Mouse (Mus musculus) heart, adult 18-20 months (tissue): Measurements from ENCODE around the gene Usp48. TPM values are rescaled to one million over a fixed set of nuclear protein-coding genes. Genes with fewer than 3 reads are reported as not detected.
"Not testable (repeated sequence)": the region's sequence is repeated elsewhere in the genome, so short reads cannot be mapped to it uniquely, and the experiment has no call there.

Experiments used
- DNase-seq, 2 experiments: peaks; one replicate each; pipeline ENCODE4 v3.0.0; 2021 to 2022; ENCODE audit warnings: mixed read lengths in 1 of 2
- long read RNA-seq, 2 experiments: library from polyadenylated mRNA; stranded (forward); transcript quantifications; one replicate each; pipeline ENCODE4 v2.0.0; 2021
- total RNA-seq, 2 experiments: library from RNA; stranded (reverse); gene quantifications; 2 replicates each; pipeline ENCODE4 v1.2.3; 2021

Usp48 gene
- 10 to 100 TPM; 25.4 to 35.2 TPM for total RNA-seq
- long read RNA-seq, experiment 1, full-length matches to known transcripts, result 2 of 24 reads
- long read RNA-seq, experiment 1, partial matches to known transcripts, result 6 of 24 reads
- long read RNA-seq, experiment 1, other reads (novel, unspliced or antisense), result 16 of 24 reads
- long read RNA-seq, experiment 2, full-length matches to known transcripts, result 2 of 8 reads
- long read RNA-seq, experiment 2, partial matches to known transcripts, result 1 of 8 reads
- long read RNA-seq, experiment 2, other reads (novel, unspliced or antisense), result 5 of 8 reads

DNA sequence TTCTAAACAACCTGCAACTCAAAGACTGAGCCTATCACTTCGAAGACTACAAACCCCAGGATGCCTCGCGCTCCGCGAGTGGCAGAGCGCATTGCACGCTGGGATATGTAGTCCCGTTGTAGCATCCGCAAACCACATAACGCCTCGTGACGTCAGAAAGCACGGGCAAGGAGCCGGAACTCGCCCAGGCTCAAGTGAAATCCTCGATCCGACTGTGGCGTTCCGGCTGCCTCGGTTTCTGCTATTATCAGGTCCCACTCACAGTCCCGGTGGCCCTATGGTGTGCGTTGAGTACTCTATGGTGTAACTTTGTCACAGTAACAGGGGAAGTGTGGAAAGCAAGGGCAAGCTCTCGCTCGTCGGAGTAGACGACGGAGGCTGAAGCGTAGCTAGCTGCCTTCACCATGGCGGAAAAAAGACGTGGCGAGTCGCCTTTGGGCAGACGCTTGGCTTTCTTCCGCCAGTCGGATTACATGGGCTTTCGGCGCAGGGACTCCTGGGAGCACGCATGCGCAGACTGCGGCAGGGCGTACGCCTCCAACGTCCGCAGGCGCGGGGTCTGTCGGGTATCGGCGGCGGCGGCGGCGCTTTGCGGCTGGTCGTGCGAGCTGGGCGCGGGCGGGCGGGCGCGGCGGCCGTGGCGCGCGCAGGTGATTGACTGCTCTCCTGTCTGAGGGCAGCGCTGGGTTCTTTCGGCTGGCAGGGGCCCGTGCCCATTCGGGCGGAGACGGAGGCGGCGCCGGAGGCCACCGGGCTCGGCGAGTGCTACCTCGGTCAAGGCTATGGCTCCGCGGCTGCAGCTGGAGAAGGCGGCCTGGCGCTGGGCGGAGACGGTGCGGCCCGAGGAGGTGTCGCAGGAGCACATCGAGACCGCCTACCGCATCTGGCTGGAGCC lies at the start of gene Usp48:
Usp48 (plus strand) TSS at position 155 of the 895 bp plus-strand sequence.
- DNase-seq, result peak; percentile 99

DNA sequence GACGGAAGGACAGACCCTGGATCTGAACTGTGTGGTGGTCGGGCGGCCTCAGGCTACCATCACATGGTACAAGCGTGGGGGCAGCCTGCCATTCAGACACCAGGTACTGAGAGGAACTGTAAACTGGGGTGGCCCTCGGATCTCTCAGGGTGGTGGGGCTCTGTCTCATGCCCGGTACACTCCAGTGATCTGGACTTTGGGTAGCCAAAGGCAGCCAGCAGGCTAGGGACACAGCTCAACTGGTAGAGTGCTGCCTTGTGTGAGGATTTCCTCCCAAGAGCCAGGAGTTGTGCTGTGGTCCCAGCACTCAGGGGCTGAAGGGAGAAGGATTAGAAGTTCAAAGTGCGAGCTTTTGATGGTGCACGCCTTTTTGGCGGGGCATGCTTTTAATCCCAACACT lies 48.0 kb upstream of the Usp48 start:
- no peak for DNase-seq

GRCm38 (mm10) chr4:137546003-137546525 lies 47.5 kb upstream of the Usp48 start:
- DNase-seq, result peak; percentile 22 to 47

- DNase-seq, result no peak
Measured at GRCm38 (mm10) chr4:137553466-137553865, 40.1 kb upstream of the Usp48 start.

DNA sequence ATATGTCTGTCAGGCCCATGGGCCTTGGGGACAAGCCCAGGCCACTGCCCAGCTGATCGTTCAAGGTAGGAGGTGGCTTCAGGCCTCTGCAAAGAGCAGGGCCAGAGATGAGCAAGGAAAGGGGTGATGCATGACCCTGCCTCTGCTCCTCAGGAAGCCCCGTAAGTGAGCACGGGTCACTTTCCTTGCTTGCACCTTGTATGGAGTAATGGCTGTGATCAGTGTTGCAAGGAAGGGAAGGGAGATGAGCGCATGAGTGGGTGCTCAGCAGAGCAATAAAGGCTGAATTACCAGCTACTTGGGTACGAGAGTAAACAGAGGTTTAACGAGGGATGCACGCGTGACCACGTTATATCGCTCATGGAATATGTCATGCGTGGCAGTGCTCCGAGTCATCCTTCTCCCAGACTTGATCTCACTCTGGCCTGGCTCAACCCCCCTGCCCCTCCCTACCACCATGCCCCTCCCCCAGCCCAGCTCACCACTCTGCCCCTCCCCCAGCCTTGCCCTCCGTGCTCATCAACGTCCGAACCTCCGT lies 36.8 kb upstream of the Usp48 start:
- DNase-seq, result no peak

DNA sequence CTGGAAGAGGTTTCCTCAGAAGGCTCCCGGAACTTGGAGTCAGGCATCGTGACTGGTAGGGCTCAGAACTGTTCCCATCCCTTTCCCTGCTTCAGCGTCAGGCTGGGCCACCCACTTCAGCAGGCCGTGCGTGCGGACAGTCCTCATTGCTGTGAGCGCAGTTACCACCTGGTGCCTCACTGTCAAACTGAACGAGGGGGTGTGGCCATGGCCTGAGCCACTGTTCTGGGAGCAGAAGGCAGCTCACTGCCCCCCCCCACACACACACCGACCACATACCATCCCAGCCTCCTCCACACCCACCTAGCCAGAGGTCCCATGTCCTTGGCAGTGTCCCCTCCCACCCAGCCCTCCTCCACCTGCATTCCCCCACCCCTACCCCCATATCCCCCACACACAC lies 23.7 kb upstream of the Usp48 start:
- no peak for DNase-seq

GRCm38 (mm10) chr4:137574469-137574868 lies 19.1 kb upstream of the Usp48 start, which contains the start of gene Ldlrad2:
Gene Ldlrad2 (minus strand): TSS chr4:137574569.
- DNase-seq, result no peak

- DNase-seq, result no peak
Measured at GRCm38 (mm10) chr4:137577486-137577885, 16.1 kb upstream of the Usp48 start.

DNA sequence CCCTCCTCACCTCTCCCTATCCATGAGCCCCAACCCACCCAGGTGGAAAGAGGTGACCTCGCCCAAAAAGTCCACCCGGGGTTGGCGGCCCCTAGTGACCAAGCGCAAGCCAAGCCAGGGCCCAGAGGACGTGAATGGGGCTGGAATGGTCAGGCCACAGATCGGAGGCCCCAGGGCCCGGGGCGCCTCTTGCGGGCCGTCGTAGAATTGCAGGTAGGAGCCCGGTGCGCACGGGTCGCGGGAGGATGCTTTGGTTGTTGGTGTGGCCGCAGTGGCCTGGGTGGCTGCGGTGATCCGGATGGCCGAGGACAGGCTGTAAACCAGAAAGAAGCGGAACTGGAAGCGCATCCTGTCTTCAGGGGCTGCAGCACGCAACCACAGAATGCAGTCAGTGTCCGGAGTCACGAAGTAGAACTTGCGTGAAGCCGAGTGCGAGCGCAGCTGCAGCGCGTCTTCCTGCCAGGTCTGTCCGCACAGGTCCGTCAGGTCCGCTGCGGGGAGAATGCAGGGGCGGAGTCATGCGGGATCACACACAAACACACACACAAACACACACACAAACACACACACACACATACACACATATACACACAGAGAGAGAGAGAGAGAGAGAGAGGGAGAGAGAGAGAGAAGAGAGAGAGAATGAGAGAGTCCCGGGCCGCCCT lies 15.2 kb upstream of the Usp48 start:
- DNase-seq, result peak; percentile 58 to 68

DNA sequence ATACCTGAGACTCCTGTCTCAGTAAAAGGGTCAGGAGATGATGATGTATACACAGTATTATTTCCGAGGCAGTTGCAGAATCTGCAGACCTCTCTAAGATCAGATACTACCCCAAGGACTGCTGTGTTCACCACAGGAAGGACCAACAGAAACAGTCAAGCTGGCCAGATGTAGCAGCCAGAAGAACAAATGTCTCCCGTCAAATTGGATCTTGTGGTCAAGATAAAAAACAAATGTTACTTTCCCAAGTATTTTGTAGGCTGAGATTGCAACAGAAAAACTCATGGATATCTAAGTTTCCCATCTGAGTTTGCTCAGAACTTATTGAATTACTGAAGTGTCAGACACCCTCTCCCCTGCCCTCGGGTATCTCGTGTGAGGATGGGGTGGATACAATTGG lies 13.8 kb upstream of the Usp48 start:
- peak; percentile 38 to 64 for DNase-seq

DNA sequence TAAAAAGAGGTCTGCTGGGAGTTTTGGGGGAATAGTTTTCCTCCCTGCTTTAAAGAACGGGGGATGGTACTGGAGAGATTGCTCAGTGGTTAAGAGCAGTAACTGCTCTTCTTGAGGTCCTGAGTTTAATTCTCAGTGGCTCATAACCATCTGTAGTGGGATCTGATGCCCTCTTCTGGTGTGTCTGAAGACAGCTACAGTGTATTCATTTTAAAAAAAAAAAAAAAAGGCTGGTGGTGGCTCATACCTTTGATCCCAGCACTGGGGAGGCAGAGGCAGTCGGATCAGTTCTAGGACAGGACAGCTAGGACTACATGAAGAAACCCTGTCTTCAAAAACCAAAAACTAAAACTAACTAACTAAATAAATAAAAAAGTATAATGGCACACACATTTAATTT lies 13.3 kb upstream of the Usp48 start:
- no peak for DNase-seq

- peak; percentile 19 to 30 for DNase-seq
Measured at GRCm38 (mm10) chr4:137581815-137582214, 11.7 kb upstream of the Usp48 start.

- not testable (repeated sequence) for DNase-seq
Measured at GRCm38 (mm10) chr4:137589095-137589494, 4.5 kb upstream of the Usp48 start.

DNA sequence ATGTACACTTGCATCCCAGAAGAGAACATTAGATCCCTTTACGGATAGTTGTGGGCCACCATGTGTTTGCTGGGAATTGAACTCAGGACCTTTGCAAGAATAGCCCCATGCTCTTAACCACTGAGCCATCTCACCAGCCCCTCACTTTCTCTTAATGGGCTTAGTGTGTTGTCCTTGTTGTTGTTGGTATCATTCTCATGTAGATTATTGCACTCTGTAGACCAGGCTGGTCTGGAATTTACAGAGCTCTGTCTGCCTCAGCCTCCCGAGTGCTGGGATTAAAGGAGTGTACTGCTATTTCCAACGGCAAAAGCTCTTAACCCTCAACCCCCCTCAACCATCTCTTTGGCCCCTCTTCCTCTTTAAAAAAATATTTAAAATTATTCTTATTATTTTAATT lies 4.0 kb upstream of the Usp48 start:
- no peak for DNase-seq

GRCm38 (mm10) chr4:137590961-137591360 lies 2.6 kb upstream of the Usp48 start:
- peak; percentile 29 to 37 for DNase-seq

GRCm38 (mm10) chr4:137594496-137595270 lies 1.1 kb downstream of the Usp48 start:
- peak in 1 of 2 experiments; percentile 34 for DNase-seq

DNA sequence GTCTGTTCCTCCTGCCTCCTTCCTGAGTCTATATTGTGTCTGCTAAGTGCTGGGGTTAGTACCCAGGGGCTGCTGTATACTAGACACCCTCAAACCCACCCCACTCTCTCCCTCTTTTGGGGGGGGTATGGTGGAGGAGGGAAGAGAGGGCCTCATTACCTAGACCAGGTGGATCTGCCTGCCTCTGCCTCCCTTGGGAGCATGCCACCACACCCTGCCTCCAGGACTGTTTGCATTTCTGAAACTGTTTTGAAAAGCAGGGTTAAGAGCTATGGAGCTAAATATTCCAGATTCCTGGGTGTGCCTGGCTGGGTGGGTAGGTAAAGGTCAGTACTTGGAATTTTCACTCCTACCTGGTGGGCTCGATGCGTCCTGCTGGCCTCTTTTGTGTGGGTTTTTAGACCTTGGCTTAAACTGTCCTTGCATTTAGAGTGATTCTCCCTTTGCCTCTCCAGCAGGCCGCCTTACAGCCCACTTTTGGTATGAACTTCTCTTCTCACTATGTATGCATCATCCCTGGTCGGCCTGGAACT lies 3.6 kb downstream of the Usp48 start:
- DNase-seq, result no peak

- DNase-seq, result no peak
Measured at GRCm38 (mm10) chr4:137598577-137598976, 5.0 kb downstream of the Usp48 start.

DNA sequence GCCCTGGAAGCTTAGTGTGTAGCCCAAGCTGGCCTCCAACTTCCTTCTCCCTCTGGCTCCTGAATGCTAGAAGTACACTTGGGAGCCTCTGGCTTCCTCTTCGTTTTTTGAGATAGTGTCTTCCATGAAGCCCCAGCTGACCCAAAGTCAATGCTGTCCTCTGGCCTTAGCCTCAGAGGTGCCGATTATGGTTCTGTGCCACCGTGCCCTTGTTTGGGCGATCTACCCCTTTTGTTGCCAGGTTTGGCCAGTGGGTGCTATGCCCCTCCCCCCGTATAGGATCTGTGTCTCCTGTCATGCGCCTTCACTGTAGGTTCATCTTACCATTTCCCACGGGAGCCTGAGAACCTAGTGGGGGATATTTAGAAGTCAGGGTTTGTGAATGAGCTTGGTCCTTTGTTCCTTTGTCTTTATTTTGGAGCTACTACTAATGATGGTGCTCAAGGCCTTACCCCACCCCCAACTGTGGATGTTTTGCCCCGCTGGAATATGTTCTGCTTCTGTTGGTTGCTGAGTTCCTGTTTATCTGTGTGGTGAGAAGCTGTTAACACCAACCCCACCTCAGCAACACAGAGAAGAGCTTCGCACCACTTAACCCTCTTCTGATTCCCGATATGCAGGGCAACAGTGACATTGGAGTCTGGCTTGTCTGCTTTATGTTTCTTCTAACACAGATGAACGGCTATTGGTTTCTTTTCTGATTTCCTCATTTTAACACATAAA lies 10.1 kb downstream of the Usp48 start:
- no peak for DNase-seq

GRCm38 (mm10) chr4:137607023-137607422 lies 13.5 kb downstream of the Usp48 start:
- no peak for DNase-seq
